Mouse (Mus musculus) limb, embryonic 14.5 days (tissue): Measurements from ENCODE around the gene Rcbtb2. TPM values are rescaled to one million over a fixed set of nuclear protein-coding genes. Genes with fewer than 3 reads are reported as not detected.

Source experiments
- ATAC-seq: fragments of 200-750 bp; cut with Nextera tagmentation; 2 replicates; pipeline ENCODE4 v1.8.0; 2017; ENCODE audit warnings: low read depth, moderate number of reproducible peaks, moderate TSS enrichment; ENCODE audit not compliant: low FRiP score
- DNase-seq: peaks from one replicate; pipeline ENCODE4 v3.0.0-alpha.2; 2015; ENCODE audit warnings: low spot score
- H3K27ac ChIP-seq: fragments of 300-500 bp; sonication (generic); replicated peaks from 2 replicates; pipeline ENCODE4 v1.5.1; 2014; ENCODE audit warnings: low read depth, mild to moderate bottlenecking, low read length, moderate library complexity, mixed read lengths
- H3K27me3 ChIP-seq: fragments of 300-500 bp; sonication (generic); 2 replicates; pipeline ENCODE4 v1.6.1; 2014; ENCODE audit warnings: low read length, mixed read lengths; ENCODE audit not compliant: control insufficient read depth, insufficient read depth
- H3K36me3 ChIP-seq: fragments of 300-500 bp; sonication (generic); 2 replicates; pipeline ENCODE4 v1.6.1; 2014; ENCODE audit warnings: mild to moderate bottlenecking, low read length, moderate library complexity, mixed read lengths; ENCODE audit not compliant: control insufficient read depth, insufficient read depth
- H3K4me1 ChIP-seq: fragments of 300-500 bp; sonication (generic); 2 replicates; pipeline ENCODE4 v1.6.1; 2014; ENCODE audit warnings: antibody characterized with exemption, low read length, mixed read lengths; ENCODE audit not compliant: control insufficient read depth, insufficient read depth
- H3K4me2 ChIP-seq: fragments of 300-500 bp; sonication (generic); replicated peaks from 2 replicates; pipeline ENCODE4 v1.6.1; 2014; ENCODE audit warnings: low read depth, mild to moderate bottlenecking, low read length, moderate library complexity; ENCODE audit not compliant: severe bottlenecking
- H3K4me3 ChIP-seq: fragments of 300-500 bp; sonication (generic); replicated peaks from 2 replicates; pipeline ENCODE4 v1.5.1; 2014; ENCODE audit warnings: low read length
- H3K9ac ChIP-seq: fragments of 300-500 bp; sonication (generic); 2 replicates; pipeline ENCODE4 v1.6.1; 2014; ENCODE audit warnings: mild to moderate bottlenecking, low read depth, low read length, moderate library complexity; ENCODE audit not compliant: severe bottlenecking
- H3K9me3 ChIP-seq: fragments of 300-500 bp; sonication (generic); 2 replicates; pipeline ENCODE4 v1.6.1; 2016; ENCODE audit warnings: low read length; ENCODE audit not compliant: control insufficient read depth
- POLR2A ChIP-seq: fragments of 200-500 bp; IDR thresholded peaks from 2 replicates; pipeline ENCODE4 v1.8.0; 2012; ENCODE audit warnings: inconsistent platforms, mild to moderate bottlenecking, moderate library complexity, borderline replicate concordance; ENCODE audit not compliant: insufficient read depth, insufficient read length; ENCODE audit errors: extremely low read depth
- WGBS: fragments of 180-500 bp; shearing (Covaris S2); extraction: QIAGEN DNeasy Blood & Tissue Kit; methylation state at CpG from one replicate; pipeline ENCODE4 v1.1.7; 2014; 5-methylcytosine and 5-hydroxymethylcytosine counted together
- polyA plus RNA-seq, 2 experiments: library from polyadenylated mRNA; depleted of rRNA in 1 of 2; stranded (reverse) in 1 of 2; unstranded in 1 of 2; fragments of >200 nt; fragmentation: Nextera tagmentation in 1 of 2; extraction: Ambion mirVana in 1 of 2; gene quantifications; 2 replicates each; pipeline versions ENCODE4 v1.2.1 to v1.2.3; 2012 to 2014

Rcbtb2 gene
- polyA plus RNA-seq, 2 experiments, result 87.0 to 98.8 TPM

GRCm38 (mm10) chr14:73122211-73122922 is 470 bp upstream of the Rcbtb2 start:
- H3K9me3 ChIP-seq, result no peaks in the 10 kb centered on the region
- 52% methylated on average over 4 of the region's 4 CpGs for WGBS
- H3K27ac ChIP-seq, result no peak overlapping the region
- no peak overlapping the region for H3K4me2 ChIP-seq
- ATAC-seq (no peak), DNase-seq (no peak)
- no peaks in the 10 kb centered on the region for H3K27me3 ChIP-seq
- H3K36me3 ChIP-seq, result no peaks in the 10 kb centered on the region
- H3K4me3 ChIP-seq, result no peak overlapping the region
- no peak overlapping the region for H3K9ac ChIP-seq
- TF ChIP-seq POLR2A, result no peak
- H3K4me1 ChIP-seq, result peaks cover 11% of the 10 kb centered on the region

DNA sequence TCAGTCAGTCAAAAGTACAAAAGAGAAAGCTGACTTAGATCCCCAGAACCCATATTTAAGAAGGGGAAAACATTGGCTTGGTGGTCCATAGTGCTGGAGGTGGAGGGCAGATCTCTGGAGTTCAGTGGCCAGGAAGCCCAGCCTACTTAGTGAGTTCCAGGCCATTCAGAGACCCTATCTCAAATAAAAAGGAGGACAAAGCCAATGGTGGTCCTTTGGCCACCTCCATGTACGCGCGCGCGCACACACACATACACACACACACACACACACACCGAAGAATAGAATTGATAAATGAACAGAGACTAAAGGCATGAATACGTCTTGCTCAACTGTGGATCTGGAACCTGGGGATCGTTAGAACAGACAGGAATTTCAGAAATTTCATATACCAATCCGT is 544 bp downstream of the Rcbtb2 start:
- TF ChIP-seq POLR2A, result no peak

GRCm38 (mm10) chr14:73123786-73124185 is 949 bp downstream of the Rcbtb2 start:
- H3K4me2 ChIP-seq, result no peak overlapping the region
- WGBS, result 74% methylated on average over 9 of the region's 9 CpGs
- H3K9ac ChIP-seq, result no peak overlapping the region
- H3K4me3 ChIP-seq, result no peak overlapping the region
- peaks cover 8% of the 10 kb centered on the region for H3K4me1 ChIP-seq
- no peak overlapping the region for H3K27ac ChIP-seq
- no peaks in the 10 kb centered on the region for H3K27me3 ChIP-seq
- DNase-seq, result no peak
- H3K36me3 ChIP-seq, result no peaks in the 10 kb centered on the region
- no peaks in the 10 kb centered on the region for H3K9me3 ChIP-seq
- ATAC-seq, result no peak
- TF ChIP-seq POLR2A, result no peak

More for the DNA sequence above, 544 bp downstream of the Rcbtb2 start:
- no peaks in the 10 kb centered on the region for H3K27me3 ChIP-seq
- ATAC-seq (no peak), DNase-seq (no peak)
- peaks cover 8% of the 10 kb centered on the region for H3K4me1 ChIP-seq
- H3K4me3 ChIP-seq, result no peak overlapping the region
- no peak overlapping the region for H3K9ac ChIP-seq
- H3K9me3 ChIP-seq, result no peaks in the 10 kb centered on the region
- no peaks in the 10 kb centered on the region for H3K36me3 ChIP-seq
- 90% methylated on average over 9 of the region's 9 CpGs for WGBS
- no peak overlapping the region for H3K4me2 ChIP-seq
- no peak overlapping the region for H3K27ac ChIP-seq

GRCm38 (mm10) chr14:73130519-73130918 is 7.7 kb downstream of the Rcbtb2 start:
- H3K9me3 ChIP-seq, result no peaks in the 10 kb centered on the region
- H3K4me2 ChIP-seq, result no peak overlapping the region
- no peaks in the 10 kb centered on the region for H3K27me3 ChIP-seq
- no peak overlapping the region for H3K9ac ChIP-seq
- no peak overlapping the region for H3K4me3 ChIP-seq
- H3K36me3 ChIP-seq, result no peaks in the 10 kb centered on the region
- H3K27ac ChIP-seq, result no peak overlapping the region
- DNase-seq (no peak), ATAC-seq (no peak)
- WGBS, result 70% methylated on average over 5 of the region's 5 CpGs
- TF ChIP-seq POLR2A, result no peak
- no peaks in the 10 kb centered on the region for H3K4me1 ChIP-seq

GRCm38 (mm10) chr14:73131856-73132410 is 9.1 kb downstream of the Rcbtb2 start:
- no peaks in the 10 kb centered on the region for H3K9me3 ChIP-seq
- no peak overlapping the region for H3K27ac ChIP-seq
- no peaks in the 10 kb centered on the region for H3K36me3 ChIP-seq
- WGBS, result 89% methylated on average over 16 of the region's 16 CpGs
- no peak overlapping the region for H3K9ac ChIP-seq
- no peak overlapping the region for H3K4me2 ChIP-seq
- ATAC-seq (no peak), DNase-seq (no peak)
- H3K4me3 ChIP-seq, result no peak overlapping the region
- TF ChIP-seq POLR2A, result no peak
- no peaks in the 10 kb centered on the region for H3K27me3 ChIP-seq
- H3K4me1 ChIP-seq, result no peaks in the 10 kb centered on the region
